Mouse (Mus musculus): ENCODE data around the gene Ephb4. TPM values are rescaled to one million over a fixed set of nuclear protein-coding genes. Genes with fewer than 3 reads are reported as not detected.

Ephb4 gene
- total RNA-seq, 2 experiments from 2014 or later = 8.2 to 14.4 TPM

DNA sequence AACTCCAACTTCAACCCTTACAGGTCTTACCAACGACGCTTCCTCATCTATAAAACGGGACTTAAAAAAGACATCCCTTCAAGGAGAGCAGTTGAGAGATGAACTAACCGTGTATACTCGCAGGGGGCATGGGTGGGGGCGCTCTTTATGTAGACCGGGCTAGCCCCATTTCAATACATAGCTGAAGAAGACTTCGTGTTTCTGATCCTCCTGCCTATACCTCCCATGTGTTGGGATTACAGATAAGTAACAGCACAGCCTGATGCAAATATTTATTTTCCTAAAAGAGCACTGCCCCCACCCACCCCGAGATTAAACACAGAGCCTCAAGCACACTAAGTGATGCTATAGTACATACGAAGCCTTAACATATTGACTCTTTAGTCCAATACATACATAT is 15.6 kb upstream of the Ephb4 start:
- no peak for DNase-seq (ENCODE audit: low spot score)

DNA sequence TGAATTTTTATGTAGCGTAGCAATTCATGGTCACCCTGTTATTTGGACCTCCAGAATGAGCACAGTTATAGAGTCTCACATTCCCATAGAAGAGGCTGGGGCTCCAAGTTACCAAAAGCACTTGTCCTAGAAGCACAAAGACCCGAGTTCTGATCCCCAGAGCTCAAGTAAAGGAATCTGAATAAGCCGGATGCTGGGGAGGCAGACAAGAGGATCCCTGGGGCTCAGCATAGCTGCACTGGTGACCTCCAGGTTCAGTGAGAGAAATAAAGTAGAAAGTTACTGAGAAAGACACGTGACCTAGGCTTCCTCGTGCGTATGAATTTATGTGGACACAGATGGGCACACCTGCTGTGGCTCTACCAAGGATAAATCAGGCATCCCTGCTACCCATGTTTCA is 14.8 kb upstream of the Ephb4 start:
- DNase-seq (ENCODE audit: low spot score) = no peak

DNA sequence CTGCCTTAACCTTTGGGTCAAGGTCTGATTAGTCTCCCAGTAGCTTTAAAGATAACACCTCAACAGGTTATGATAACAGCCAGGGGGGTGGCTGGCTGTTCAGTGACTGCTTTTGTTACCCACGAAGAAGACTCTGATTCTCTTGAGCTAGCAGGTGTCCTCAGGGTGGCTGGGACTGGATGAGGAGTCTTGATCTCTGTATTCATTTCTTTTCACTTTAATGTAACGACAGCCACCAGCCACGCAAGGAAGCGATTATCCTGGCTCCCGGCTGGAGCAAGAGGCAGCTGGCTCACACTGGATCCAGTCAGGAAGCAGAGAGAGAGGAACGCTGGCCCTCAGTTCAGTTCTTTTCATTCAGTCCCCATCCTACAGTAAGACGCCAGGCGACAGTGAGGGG is 12.7 kb upstream of the Ephb4 start:
- no peak for DNase-seq (ENCODE audit: low spot score)

DNA sequence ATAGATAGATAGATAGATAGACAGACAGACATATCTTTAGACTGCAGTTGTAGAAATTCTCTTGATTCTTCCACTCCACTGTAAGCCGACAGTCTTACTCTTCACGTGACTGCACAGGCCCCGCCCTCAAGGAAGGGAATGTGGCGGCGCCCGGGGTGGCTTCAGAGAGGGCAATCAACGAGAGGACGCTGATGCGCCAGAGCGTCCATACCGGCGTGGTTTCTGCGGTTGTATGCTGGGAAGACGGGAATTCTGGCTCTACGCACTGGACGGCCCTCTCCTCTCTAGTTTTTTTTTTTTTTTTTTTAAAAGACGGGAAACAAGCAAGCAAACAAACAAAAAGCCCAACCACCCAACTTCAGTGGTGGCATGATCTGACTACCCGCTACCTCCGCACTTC is 11.7 kb upstream of the Ephb4 start:
- peak; percentile 94 for DNase-seq (ENCODE audit: low spot score)

DNA sequence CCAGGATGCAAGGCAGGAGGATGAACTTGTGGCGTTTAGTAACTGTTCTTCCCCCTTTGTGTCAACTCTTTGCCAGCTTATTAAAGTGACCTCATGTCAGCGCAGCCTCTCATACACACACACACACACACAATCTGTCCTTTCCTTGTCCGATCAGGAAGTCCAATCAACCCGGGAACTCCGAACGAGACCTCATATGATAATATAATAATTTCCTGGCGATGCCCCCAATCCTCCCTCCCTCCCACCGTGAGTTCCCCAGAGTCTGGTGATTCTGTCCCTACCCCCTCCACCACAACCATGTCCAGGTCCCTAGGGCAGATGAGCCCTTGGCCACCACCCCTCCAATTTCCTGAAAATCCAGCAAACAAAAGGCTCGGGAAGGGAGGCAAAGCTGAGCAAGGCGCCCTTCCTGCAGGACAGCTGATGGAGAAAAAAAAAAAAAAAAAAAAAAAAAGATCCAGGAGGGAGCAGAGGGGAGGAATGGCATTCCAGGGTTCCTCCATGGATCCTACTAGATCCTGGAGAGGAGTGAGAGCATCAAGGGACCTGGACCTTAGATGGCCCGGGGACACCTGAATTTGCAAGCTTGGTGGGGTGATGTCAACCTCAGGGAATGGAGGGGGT is 11.1 kb upstream of the Ephb4 start:
- peak; percentile 59 for DNase-seq (ENCODE audit: low spot score)

DNA sequence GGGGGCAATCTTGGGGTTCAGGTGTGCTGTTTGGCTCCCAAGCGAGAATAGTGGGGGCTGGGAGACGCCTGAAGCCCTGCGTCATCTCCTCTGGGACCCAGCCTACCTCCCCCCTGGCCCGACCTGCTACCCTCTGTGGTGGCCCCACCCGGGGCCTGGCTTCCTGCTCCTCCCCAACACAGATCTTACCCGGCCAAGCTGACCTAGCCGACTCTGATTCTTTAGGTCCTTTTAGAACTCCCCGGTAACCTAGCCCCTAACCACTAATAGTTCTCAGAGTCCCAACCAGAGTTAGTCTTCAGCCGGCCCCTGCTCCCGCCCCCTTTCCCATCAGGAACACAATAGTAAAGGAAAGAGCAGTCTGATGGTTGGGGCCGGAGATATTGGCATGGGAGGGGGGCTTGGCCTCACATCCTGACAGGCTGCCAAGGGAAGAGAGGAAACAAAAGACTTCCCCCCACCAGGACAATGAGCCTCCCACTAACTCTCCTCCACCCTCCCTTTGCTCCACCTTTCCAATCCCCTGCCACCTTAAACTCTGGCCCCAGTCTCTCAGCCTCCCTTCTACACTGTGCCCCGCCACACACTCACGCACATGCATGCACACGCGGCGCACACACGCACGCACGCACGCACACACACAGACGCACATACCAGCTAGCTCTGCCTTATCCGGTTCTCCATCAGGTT is 10.5 kb upstream of the Ephb4 start:
- peak; percentile 43 for DNase-seq (ENCODE audit: low spot score)

DNA sequence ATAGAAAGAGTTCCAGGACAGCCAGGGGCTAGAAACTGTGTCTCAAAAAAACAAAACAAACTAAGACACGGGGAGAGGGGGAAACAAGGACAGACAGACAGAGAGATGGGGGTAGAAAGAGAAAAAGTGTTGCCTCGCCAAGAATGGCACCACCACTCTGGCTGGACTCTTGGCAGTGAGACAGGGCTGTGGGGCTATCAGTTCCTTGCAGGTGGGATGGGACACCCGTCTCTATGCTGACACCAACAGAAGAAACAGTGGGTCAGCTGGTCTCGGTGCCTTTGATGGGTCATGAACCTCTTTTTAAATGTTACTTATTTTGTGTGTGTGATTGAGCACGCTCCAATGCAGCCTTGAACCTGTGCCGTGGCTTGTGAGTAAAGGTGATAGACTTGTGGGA is 9.7 kb upstream of the Ephb4 start:
- DNase-seq (ENCODE audit: low spot score) = no peak

DNA sequence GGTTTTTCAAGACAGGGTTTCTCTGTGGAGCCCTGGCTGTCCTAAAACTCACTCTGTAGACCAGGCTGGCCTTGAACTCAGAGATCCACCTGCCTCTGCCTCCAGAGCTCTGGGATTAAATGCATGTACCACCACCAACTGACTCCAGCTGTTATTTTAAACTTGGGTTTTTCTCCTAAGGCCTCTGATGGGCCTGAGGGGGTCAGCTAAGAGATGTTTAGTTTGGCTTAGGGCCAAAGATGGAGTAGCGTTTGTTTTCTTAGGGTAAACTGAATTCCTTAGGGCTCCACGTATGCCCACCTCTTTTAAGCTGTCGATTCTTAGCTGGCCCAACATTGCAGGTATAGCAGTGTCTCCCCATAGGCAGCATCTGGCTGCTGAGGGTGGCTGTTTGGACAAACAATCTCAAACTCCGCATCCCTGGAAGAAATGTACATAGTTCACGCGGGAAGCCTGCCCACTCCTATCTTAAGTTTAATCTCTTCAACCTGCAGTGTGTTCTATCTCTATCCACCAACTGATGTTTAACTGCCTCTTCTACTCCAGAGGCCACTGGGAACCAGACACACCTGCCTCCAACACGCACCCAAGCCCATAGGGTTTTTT is 7.4 kb upstream of the Ephb4 start:
- DNase-seq (ENCODE audit: low spot score) = no peak

DNA sequence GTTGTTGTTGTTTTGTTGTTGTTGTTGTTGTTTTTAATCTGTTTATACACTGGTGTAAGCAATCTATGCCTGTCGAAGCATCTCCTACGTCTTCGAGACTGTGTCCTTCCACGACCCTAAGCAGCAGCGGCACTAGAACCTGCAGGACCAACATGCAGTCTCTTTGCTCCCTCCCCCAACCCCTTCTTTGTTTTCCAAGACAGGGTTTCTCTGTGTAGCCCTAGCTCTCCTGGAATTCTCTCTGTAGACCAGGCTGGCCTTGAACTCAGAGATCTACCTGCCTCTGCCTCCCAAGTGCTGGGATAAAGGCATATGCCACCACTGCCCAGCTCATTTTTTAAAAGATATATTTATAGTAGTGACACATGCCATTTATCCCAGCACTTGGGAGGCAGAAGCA is 6.5 kb upstream of the Ephb4 start:
- DNase-seq (ENCODE audit: low spot score) = no peak

DNA sequence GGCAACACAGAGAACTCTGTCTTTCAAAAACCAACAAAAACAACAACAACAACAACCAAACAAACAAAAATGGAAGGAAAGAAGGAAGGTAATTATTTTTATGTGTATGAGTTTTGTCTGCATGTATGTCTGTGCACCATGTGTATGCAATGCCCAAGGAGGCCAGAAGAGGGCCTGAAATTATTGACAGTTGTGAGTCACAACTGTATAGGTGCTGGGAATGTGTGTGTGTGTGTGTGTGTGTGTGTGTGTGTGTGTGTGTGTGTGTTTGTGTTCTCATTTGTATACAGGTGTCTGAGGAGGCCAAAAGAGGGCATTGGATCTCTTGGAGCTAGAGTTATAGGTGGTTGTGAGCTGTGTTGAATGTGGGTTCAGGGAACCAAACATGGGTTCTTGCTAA is 6.0 kb upstream of the Ephb4 start:
- DNase-seq (ENCODE audit: low spot score) = no peak

DNA sequence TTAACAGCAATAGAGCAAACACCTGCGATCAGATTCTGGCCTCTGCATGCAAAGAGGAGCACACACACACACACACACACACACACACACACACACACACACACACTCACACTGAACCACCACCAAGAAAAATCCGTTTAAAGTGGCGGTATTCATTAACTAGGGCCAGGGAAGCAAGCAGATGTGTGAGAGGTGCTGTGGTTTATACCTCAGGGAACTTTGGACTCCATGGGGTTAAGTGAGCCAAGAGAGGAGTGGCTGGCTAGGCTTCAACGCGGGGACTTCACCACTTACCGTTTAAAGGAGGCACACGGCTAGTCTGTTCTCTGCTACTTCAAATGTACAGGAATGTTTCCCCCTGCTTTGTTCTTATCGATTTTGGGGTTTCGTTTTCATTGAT is 4.1 kb upstream of the Ephb4 start:
- DNase-seq (ENCODE audit: low spot score) = no peak

DNA sequence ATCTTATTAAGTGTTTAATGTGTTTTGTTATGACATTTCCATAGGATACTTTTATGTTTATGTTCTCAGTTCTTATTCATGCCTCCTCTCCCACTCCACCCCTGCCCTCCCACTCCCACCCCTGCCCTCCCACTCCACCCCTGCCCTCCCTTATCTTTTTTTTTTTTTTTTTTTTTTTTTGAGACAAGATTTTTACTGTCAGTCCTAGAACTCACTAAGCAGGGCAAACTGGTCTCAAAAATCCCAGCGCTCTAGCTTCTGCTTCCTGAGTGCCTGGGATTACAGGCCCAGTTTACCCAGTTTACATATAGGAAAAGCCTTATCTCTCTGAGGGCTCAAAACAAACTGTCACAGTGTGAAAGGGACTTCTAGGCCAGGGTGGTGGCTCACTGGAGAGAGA is 3.5 kb upstream of the Ephb4 start:
- DNase-seq (ENCODE audit: low spot score) = no peak

DNA sequence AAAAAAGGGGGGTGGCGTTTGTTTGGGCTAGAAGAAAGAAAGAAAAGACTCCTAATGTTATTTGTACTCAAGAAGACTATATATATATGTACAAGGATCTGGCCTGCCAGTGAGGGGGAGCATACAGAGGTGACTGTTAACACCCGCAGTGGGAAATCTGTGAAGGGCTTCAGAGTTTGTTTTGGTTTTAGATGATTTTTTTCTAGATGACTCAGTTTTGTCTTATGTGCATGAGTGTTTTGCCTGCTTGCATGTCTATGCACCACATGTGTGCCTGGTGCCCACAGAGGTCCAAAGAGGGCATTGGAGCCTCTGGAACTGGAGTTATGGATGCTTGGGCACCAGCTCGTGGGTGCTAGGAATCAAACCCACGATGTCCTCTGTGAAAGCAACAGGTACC is 2.9 kb upstream of the Ephb4 start:
- DNase-seq (ENCODE audit: low spot score) = no peak

DNA sequence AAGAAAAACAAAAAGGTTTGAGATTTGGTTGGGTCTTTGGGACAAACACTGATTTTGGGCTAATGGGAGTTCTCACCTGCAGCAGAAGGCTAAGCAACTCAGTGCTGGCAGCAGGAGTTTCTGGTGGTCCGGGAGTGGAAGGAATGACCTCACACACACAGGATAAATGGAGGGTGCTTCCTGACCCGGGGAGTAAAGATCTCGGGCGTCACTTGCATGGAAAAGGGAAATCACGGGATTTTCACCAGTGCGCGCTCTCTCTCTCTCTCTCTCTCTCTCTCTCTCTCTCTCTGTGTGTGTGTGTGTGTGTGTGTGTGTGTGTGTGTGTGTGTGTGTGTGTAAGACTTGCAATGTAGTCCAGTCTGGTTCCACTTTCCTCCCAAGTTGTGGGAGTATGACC is 2.1 kb upstream of the Ephb4 start:
- no peak for DNase-seq (ENCODE audit: low spot score)

DNA sequence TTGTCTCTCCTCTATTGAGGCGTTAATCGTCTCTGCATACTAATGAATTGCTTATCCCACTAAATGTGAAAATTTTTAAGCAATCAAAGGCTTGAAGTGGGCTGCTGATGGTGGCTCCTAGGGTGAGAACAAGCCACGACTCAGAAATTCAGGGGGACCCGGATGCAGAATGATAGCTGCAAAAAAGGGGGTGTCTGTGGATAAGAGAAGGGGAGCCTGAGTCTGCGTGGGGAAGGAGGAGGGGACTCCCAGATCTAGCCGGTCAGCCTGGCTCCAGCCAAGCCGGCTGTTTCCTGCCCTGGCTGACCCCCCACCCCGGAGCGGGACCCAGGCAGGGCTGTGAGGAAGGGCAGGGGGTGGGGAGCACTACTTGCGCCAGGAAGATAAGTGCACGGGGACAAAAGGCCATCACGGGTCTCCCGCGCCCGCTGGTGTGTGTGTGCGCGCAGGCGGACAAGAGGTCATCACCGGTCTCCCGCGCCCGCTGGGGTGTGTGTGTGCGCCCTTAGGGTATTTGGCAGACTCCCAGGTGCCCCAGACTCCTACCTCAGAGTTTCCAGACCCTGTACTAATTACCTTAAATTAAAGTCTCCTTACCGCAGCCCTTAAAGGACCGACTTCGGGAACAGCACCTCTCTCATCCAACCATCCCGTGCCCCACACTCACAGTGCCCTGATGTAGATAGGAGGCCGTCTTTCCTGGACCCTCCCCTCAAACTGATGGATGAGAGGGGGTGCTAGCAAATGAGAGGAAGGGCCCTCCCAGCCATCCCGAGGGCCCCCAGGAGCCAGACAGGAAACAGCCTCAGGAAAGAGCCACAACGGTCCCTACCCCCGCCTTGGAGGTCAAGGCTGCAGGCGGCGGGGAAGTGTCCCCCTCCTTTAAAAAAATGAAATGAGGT is 1.2 kb upstream of the Ephb4 start:
- peak; percentile 29 for DNase-seq (ENCODE audit: low spot score)

DNA sequence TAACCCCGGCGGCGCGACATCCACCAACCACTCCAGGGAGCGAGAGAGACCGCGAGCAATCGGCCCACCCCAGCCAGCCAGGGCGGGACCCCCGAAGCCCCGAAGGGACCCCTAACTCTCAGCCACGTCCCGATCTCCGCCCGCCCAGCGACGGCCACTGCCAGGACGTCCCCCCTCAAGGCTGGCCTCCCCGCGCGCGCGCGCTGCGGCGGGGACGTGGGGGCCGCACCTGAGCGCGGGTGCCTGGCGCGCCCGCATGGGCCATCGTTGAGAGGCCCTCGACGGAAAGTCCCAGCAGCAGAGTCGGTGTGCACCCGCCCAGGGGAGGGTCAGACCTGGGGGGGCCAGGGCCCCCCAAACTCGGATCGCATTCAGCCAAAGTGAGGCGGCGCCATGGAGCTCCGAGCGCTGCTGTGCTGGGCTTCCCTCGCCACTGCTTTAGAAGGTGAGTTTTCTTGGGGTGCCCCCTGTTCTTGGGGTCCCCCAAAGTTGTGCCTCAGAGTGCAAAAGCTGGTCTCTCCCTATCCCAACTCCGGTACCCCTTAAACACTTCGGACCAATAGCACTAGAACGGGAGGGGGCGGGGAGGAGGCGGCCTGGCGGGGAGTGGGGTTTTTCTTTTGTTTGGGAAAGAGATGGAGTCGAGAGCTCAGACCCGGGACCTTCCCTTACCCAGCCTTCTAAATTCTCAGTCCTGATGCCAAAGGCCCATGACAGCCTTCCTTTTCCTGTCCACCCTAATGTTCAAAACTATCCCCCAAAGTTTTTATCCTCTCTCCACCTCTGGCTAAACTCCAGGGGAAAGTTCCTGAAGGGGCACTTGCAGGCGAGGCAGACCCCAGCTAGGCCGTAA is 522 bp downstream of the Ephb4 start:
- peak; percentile 10 for DNase-seq (ENCODE audit: low spot score)

DNA sequence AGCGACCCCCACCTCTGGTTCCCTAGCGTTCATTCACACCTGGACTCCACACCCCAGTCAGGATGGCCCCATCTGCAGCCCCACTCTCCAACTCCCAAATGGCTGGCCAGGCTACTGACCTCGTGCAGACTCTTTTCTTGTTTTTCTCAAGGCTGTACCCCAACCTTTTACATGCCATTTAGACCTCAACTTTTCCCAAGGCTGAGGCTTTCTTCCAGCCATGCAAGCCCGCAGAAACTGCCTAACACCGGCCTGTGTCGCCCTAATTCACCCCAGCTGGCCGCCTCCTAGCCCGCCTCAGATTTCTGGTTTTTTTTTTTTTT is 1.1 kb downstream of the Ephb4 start:
- no peak for DNase-seq (ENCODE audit: low spot score)

DNA sequence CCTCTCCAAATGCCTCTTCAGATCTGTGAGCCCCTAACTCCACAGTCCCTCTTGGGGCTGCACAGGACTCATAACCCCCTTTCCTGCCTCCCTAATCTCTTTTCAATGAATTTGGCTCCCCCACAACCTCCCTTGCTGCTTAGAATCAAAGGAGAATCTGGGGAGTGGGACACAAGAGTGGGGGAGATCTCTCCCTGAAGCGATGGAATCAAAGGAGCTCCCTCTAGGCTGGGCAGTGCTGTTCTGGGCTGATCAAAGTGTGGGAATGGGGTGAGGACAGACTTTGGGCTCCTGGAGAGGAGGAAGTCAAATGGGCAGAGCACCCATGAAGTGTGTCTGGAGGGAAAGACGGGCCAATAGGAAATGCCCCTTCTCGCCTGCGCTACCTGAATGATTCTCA is 1.5 kb downstream of the Ephb4 start:
- no peak for DNase-seq (ENCODE audit: low spot score)

DNA sequence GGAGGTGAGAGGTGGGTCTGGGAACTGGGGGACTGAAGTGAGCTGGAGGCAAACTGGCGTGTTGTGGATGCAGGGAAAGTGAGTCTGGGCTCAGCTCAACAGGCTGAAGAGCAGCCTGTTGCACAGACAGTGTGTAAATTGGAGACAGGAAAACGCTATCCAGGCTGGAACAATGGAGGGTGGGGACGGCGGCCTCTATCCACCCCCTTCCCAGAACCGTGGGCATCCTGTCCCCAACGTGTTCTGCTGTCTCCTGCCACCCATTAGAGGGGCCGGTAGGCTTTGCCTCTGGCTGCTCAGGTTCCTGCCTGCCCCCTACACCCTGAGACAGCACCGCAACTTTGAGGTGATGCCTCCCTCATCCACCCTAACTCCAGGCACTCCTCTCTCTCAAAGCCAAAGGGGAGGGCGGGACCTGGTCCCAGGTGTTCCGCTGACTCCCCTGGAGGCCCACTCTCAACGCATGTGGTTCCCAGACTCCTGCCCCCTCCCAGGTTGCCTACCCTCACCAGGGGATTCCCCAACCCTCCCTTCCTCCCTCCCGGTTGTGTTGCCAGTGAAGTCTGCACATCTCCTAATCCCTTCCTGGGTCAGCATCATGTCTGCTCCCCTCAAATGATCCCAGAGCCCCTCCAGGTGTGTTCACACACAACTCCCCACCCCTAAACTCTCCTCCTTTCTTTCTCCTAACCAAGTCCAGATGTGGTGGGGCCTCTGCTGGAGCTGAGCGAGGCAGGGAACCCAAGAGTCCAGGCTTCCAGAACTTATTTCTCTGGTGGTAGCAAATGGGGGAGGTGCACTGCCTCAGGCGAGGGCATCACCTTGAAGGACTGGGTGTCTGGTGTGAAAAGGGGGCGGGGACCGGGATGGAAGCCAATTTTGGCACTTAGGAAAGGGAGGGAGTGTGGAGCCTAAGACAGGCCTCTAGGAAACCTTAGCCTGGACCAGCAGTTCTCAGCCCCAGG is 2.4 kb downstream of the Ephb4 start:
- no peak for DNase-seq (ENCODE audit: low spot score)

DNA sequence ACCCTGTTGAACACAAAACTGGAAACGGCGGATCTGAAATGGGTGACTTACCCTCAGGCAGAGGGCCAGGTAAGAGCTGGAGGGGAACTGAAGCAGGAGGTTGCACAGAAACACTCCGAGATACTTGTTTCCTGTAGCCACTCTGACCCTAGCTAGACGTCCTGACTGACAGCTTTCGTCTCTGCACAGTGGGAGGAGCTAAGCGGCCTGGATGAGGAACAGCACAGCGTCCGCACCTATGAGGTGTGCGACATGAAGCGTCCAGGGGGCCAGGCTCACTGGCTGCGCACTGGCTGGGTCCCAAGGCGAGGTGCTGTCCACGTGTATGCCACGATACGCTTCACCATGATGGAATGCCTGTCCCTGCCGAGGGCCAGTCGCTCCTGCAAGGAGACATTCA is 4.2 kb downstream of the Ephb4 start:
- no peak for DNase-seq (ENCODE audit: low spot score)
